Comparison of ENCODE assay signal across 8 mouse cellular contexts in the genomic region with DNA sequence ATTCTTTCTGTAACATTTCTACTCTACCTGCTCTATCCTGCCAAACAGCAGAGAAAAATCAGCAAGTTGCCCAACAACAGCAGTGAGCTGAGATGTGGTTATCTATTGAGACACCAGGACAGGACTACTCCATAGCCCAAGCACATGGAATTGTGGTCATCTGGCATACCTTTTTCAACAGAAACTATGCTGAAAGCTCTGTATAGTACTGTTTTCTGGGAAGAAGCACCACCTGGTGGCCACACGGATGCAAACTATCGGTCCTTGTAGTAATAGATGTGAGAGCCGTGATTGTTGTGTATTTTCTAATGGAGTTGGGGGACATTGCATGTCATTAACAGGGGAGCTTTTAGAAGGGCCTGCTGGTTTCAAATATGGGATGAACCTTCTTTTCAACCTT. TPM values are rescaled to one million over a fixed set of nuclear protein-coding genes. Genes with fewer than 3 reads are reported as not detected.
DNase-seq lines count a peak whose midpoint lies in the region; ATAC-seq and TF ChIP-seq lines count a peak whose summit lies in the region.

No protein-coding gene starts in this region.

- H3K4me3 ChIP-seq in heart, embryonic 12.5 days, result no peak overlapping the region
- H3K4me3 ChIP-seq in cortical plate, adult 2 months (ENCODE audit: insufficient read depth, low read length), result no peak overlapping the region

- no peak for ATAC-seq in heart, embryonic 12.5 days (ENCODE audit: insufficient number of reproducible peaks, low FRiP score)

- no peaks in the 10 kb centered on the region for H3K9me3 ChIP-seq in heart, embryonic 12.5 days (replicated peaks)

- H3K36me3 ChIP-seq in heart, embryonic 12.5 days, result no peaks in the 10 kb centered on the region

- TF ChIP-seq POLR2A in cortical plate, adult 2 months (IDR thresholded peaks at IDR 0.05; ENCODE audit: extremely low read depth, insufficient read depth, low read length), result no peak

- H3K4me2 ChIP-seq in heart, embryonic 12.5 days, result no peak overlapping the region

- H3K4me1 ChIP-seq in heart, embryonic 12.5 days (replicated peaks), result no peaks in the 10 kb centered on the region
- H3K4me1 ChIP-seq in cortical plate, adult 2 months (ENCODE audit: control insufficient read depth, insufficient read depth, low read length), result no peaks in the 10 kb centered on the region

- TF ChIP-seq CTCF in cortical plate, adult 2 months (IDR thresholded peaks at IDR 0.05; ENCODE audit: extremely low read depth, insufficient read depth, low read length), result peak; percentile 51

- DNase-seq in heart, postnatal 10 days, result peak; percentile 62 to 65
- peak; percentile 64 for DNase-seq in A20 (ENCODE audit: low read depth, low spot score)
- peak; percentile 19 for DNase-seq in Muller cell, postnatal 12 days (ENCODE audit: inconsistent ontology term)
- peak; percentile 74 to 87 for DNase-seq in kidney, postnatal 36 days
- peak; percentile 24 for DNase-seq in mesoderm, embryonic 11.5 days (ENCODE audit: low read depth, low spot score)
- no peak for DNase-seq in c-Kit-positive CD71-positive TER-119-positive erythroid progenitor cells, embryonic 14.5 days (ENCODE audit: low spot score)

- no peak overlapping the region for H3K27ac ChIP-seq in heart, embryonic 12.5 days (ENCODE audit: poor library complexity, severe bottlenecking)
- H3K27ac ChIP-seq in cortical plate, adult 2 months (ENCODE audit: insufficient read depth, low read length), result no peak overlapping the region

- H3K27me3 ChIP-seq in heart, embryonic 12.5 days (replicated peaks), result no peaks in the 10 kb centered on the region

- intact Hi-C loops in heart, postnatal 10 days (cut with DNase I), result loop anchor here (1.0 to 10.0 kb wide), 3 partner anchors 116 to 579 kb away; no protein-coding TSS in a partner anchor

- WGBS in heart, embryonic 12.5 days, result 26% methylated on average over 3 of the region's 3 CpGs

- H3K9ac ChIP-seq in heart, embryonic 12.5 days, result no peak overlapping the region

RNA-seq across cellular contexts. Expression of a gene that starts 2.4 kb away (rescaled TPM):
- 10 to 100 TPM; 50.2 to 51.6 TPM for total RNA-seq in heart, postnatal 10 days (2021)
- 71.4 and 74.4 TPM in 2 replicates for polyA plus RNA-seq in heart, embryonic 12.5 days (2016; fragmentation: Nextera tagmentation; extraction: Ambion mirVana)
- 50.9 and 51.3 TPM in 2 replicates for polyA plus RNA-seq in cortical plate, adult 2 months (2012; rRNA removed)

RNA-seq across cellular contexts. Expression of a gene that starts 10.3 kb away (rescaled TPM):
- 100 to 1,000 TPM; 815 to 853 TPM for total RNA-seq in heart, postnatal 10 days (2021)
- 319 and 325 TPM in 2 replicates for polyA plus RNA-seq in heart, embryonic 12.5 days (2016; fragmentation: Nextera tagmentation; extraction: Ambion mirVana)
- polyA plus RNA-seq in cortical plate, adult 2 months (2012; rRNA removed), result 222 and 230 TPM in 2 replicates

RNA-seq across cellular contexts. Expression of a gene that starts 35.8 kb away (rescaled TPM):
- total RNA-seq in heart, postnatal 10 days (2021), result 10 to 100 TPM; 13.2 to 17.0 TPM
- polyA plus RNA-seq in heart, embryonic 12.5 days (2016; fragmentation: Nextera tagmentation; extraction: Ambion mirVana), result 53.6 and 57.2 TPM in 2 replicates
- 42.3 and 47.4 TPM in 2 replicates for polyA plus RNA-seq in cortical plate, adult 2 months (2012; rRNA removed)

RNA-seq across cellular contexts. Expression of a gene that starts 55.8 kb away (rescaled TPM):
- not detected for total RNA-seq in heart, postnatal 10 days (2021)
- 0.14 TPM in 1 of 2 replicates, not detected in the other for polyA plus RNA-seq in heart, embryonic 12.5 days (2016; fragmentation: Nextera tagmentation; extraction: Ambion mirVana)
- polyA plus RNA-seq in cortical plate, adult 2 months (2012; rRNA removed), result not detected in 2 replicates

RNA-seq across cellular contexts. Expression of a gene that starts 55.9 kb away (rescaled TPM):
- not detected for total RNA-seq in heart, postnatal 10 days (2021)
- 0.57 and 0.61 TPM in 2 replicates for polyA plus RNA-seq in heart, embryonic 12.5 days (2016; fragmentation: Nextera tagmentation; extraction: Ambion mirVana)
- 6.6 and 8.0 TPM in 2 replicates for polyA plus RNA-seq in cortical plate, adult 2 months (2012; rRNA removed)
